Mouse (Mus musculus) embryonic facial prominence, embryonic 14.5 days (tissue): ENCODE measurements at regions not wholly inside any gene's neighbourhood (a gene's known extent, or its start where the extent isn't known, plus 50 kb on each side); places are given as distances from the start of the nearest gene placed in this dataset.
"Not testable (repeated sequence)": the region's sequence is repeated elsewhere in the genome, so short reads cannot be mapped to it uniquely, and the experiment has no call there.

Experiments
- ATAC-seq: fragments of 200-750 bp; cut with Nextera tagmentation; 2 replicates; pipeline ENCODE4 v1.8.0; 2017; ENCODE audit warnings: low read depth, moderate number of reproducible peaks, moderate TSS enrichment
- DNase-seq: peaks from one replicate; pipeline ENCODE4 v3.0.0-alpha.2; 2015; ENCODE audit warnings: low spot score
- H3K27ac ChIP-seq: fragments of 300-500 bp; sonication (generic); replicated peaks from 2 replicates; pipeline ENCODE4 v1.5.1; 2014; ENCODE audit warnings: low read depth, mild to moderate bottlenecking, low read length, moderate library complexity
- H3K27me3 ChIP-seq: fragments of 300-500 bp; sonication (generic); replicated peaks from 2 replicates; pipeline ENCODE4 v1.6.1; 2014; ENCODE audit warnings: low read length; ENCODE audit not compliant: control insufficient read depth, insufficient read depth
- H3K36me3 ChIP-seq: fragments of 300-500 bp; sonication (generic); 2 replicates; pipeline ENCODE4 v1.6.1; 2014; ENCODE audit warnings: low read length, mixed read lengths; ENCODE audit not compliant: control insufficient read depth, insufficient read depth
- H3K4me1 ChIP-seq: fragments of 300-500 bp; sonication (generic); 2 replicates; pipeline ENCODE4 v1.6.1; 2014; ENCODE audit warnings: antibody characterized with exemption, low read length; ENCODE audit not compliant: control insufficient read depth, insufficient read depth
- H3K4me2 ChIP-seq: fragments of 300-500 bp; sonication (generic); 2 replicates; pipeline ENCODE4 v1.6.1; 2014; ENCODE audit warnings: low read depth, mild to moderate bottlenecking, low read length, moderate library complexity, mixed read lengths
- H3K4me3 ChIP-seq: fragments of 300-500 bp; sonication (generic); 2 replicates; pipeline ENCODE4 v1.5.1; 2014; ENCODE audit warnings: low read depth, mild to moderate bottlenecking, low read length
- H3K9ac ChIP-seq: fragments of 300-500 bp; sonication (generic); 2 replicates; pipeline ENCODE4 v1.6.1; 2014; ENCODE audit warnings: low read depth, mild to moderate bottlenecking, low read length, moderate library complexity, mixed read lengths
- H3K9me3 ChIP-seq: fragments of 300-500 bp; sonication (generic); 2 replicates; pipeline ENCODE4 v1.6.1; 2016; ENCODE audit warnings: low read length; ENCODE audit not compliant: control insufficient read depth
- WGBS: fragments of 180-500 bp; shearing (Covaris S2); extraction: QIAGEN DNeasy Blood & Tissue Kit; methylation state at CpG from one replicate; pipeline ENCODE4 v1.1.7; 2014; 5-methylcytosine and 5-hydroxymethylcytosine counted together

GRCm38 (mm10) chr11:25042763-25043162 is 964.9 kb downstream of the Bcl11a start:
- no peak for ATAC-seq
- Histone ChIP-seq H3K9ac (no peak overlapping the region), H3K36me3 (no peaks in the 10 kb centered on the region), H3K4me2 (no peak overlapping the region), H3K27ac (no peak overlapping the region), H3K9me3 (no peaks in the 10 kb centered on the region), H3K4me1 (no peaks in the 10 kb centered on the region), H3K4me3 (no peak overlapping the region), H3K27me3 (no peaks in the 10 kb centered on the region)
- WGBS: 78% methylated on average over 3 of the region's 3 CpGs
- DNase-seq: no peak

DNA sequence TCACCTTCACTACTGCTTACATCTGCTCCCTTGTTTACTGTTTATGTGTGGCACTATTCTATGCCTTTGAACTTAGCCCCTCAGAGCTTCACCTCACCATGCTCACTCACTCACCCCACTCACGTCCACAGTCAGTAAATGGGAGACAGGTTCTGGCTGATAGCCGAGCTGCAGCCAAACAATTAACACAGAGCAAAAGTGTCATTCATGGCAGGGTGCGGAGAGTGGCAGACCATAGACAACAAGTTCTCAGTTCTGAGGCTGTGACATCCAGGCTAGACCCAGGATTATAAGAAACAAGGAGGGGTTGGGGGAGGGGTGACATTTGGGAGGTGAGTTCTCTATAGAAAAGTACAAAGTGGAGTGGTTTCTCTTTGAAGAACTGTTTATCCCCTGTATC is 967.5 kb downstream of the Bcl11a start:
- DNase-seq: no peak
- H3K4me3 ChIP-seq: no peak overlapping the region
- no peak overlapping the region for H3K9ac ChIP-seq
- H3K4me1 ChIP-seq: no peaks in the 10 kb centered on the region
- H3K27me3 ChIP-seq: no peaks in the 10 kb centered on the region
- H3K9me3 ChIP-seq: no peaks in the 10 kb centered on the region
- no peaks in the 10 kb centered on the region for H3K36me3 ChIP-seq
- H3K4me2 ChIP-seq: no peak overlapping the region
- WGBS: 41% methylated on average over 3 of the region's 3 CpGs
- no peak overlapping the region for H3K27ac ChIP-seq
- ATAC-seq: no peak

- Histone ChIP-seq H3K9me3 (no peaks in the 10 kb centered on the region), H3K36me3 (no peaks in the 10 kb centered on the region), H3K4me2 (no peak overlapping the region), H3K27me3 (no peaks in the 10 kb centered on the region), H3K27ac (no peak overlapping the region), H3K9ac (no peak overlapping the region), H3K4me3 (no peak overlapping the region), H3K4me1 (no peaks in the 10 kb centered on the region)
- no peak for DNase-seq
- ATAC-seq: no peak
- WGBS: 53% methylated on average over 7 of the region's 7 CpGs
These were observed 968.1 kb downstream of the Bcl11a start for GRCm38 (mm10) chr11:25045977-25046376.

DNA sequence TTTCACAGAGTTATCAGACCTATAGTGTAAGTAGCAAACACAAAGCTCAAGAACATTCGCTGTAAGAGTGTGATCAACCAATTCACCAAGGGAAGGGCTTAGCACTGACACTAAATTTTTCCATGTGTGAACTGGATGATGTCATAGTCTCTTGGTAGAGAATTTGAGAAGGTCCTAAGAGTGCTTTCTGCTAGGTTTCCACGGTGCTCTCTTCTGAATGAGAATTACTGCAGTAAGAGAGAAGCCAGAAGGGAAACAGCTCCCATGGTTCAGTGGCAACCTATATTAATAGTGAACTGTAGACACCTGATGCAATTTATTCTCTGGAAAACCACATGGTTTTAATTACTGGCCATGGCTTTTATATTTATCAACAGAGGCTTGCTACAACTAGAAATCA is 977.8 kb downstream of the Bcl11a start:
- Histone ChIP-seq H3K27ac (no peak overlapping the region), H3K9ac (no peak overlapping the region), H3K36me3 (no peaks in the 10 kb centered on the region), H3K4me1 (peaks cover 10% of the 10 kb centered on the region; the same call in 1 of the 2 replicates), H3K4me3 (no peak overlapping the region), H3K27me3 (no peaks in the 10 kb centered on the region), H3K9me3 (0 out of 2 replicates have a peak, but pooled peaks cover 6% of the 10 kb centered on the region), H3K4me2 (no peak overlapping the region)
- DNase-seq (peak; percentile 38), ATAC-seq (peak; percentile 53; the same call in 1 of the 2 replicates)
- WGBS: 36% methylated on average over 2 of the region's 2 CpGs

- peak overlapping the region; percentile 40 for H3K4me2 ChIP-seq
- 0 out of 2 replicates have a peak, but pooled peaks cover 6% of the 10 kb centered on the region for H3K9me3 ChIP-seq
- 3% methylated on average over 7 of the region's 7 CpGs for WGBS
- peak overlapping the region; percentile 40; the same call in 1 of the 2 replicates for H3K9ac ChIP-seq
- no peaks in the 10 kb centered on the region for H3K36me3 ChIP-seq
- H3K4me3 ChIP-seq: no peak overlapping the region
- DNase-seq (peak; percentile 63), ATAC-seq (peak; percentile 84; the same call in 1 of the 2 replicates)
- peak overlapping the region; percentile 33; the same call in 1 of the 2 replicates for H3K27ac ChIP-seq
- no peaks in the 10 kb centered on the region for H3K27me3 ChIP-seq
- H3K4me1 ChIP-seq: peaks cover 10% of the 10 kb centered on the region; the same call in 1 of the 2 replicates
These were observed 979.3 kb downstream of the Bcl11a start for GRCm38 (mm10) chr11:25057093-25057521.

DNA sequence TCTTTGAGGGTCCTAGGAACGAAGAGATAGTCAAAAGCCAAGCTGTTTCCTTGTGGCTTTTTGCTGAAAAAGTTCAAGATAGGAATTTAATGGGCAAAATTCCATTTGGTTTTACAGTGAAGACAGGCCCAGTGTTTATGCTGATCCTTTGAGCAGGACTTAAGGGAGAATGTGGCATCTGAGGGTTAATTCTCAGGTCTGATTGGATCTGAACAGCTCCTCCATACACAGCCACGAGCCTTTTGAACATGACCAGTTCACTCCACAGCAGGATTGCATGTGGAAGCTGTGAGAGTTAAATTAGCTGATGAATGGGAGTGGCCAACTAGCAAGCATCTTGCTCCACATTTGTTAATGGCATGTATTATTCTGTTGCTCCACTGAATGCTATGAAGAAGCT is 979.7 kb downstream of the Bcl11a start:
- H3K4me1 ChIP-seq: peaks cover 10% of the 10 kb centered on the region; the same call in 1 of the 2 replicates
- H3K27ac ChIP-seq: 0 out of 2 replicates have a peak overlapping the region, but pooled peaks have one; percentile 33
- peak overlapping the region; percentile 40 for H3K4me2 ChIP-seq
- no peaks in the 10 kb centered on the region for H3K27me3 ChIP-seq
- no peak overlapping the region for H3K4me3 ChIP-seq
- ATAC-seq (peak; percentile 41; the same call in 1 of the 2 replicates), DNase-seq (peak; percentile 26)
- WGBS: 9% methylated on average over 2 of the region's 2 CpGs
- 0 out of 2 replicates have a peak, but pooled peaks cover 6% of the 10 kb centered on the region for H3K9me3 ChIP-seq
- no peaks in the 10 kb centered on the region for H3K36me3 ChIP-seq
- H3K9ac ChIP-seq: no peak overlapping the region

- H3K27me3 ChIP-seq: no peaks in the 10 kb centered on the region
- H3K9me3 ChIP-seq: no peaks in the 10 kb centered on the region
- no peak overlapping the region for H3K4me3 ChIP-seq
- WGBS: 33% methylated on average over 4 of the region's 4 CpGs
- no peaks in the 10 kb centered on the region for H3K4me1 ChIP-seq
- no peak for DNase-seq
- ATAC-seq: no peak
- H3K27ac ChIP-seq: no peak overlapping the region
- no peak overlapping the region for H3K4me2 ChIP-seq
- no peak overlapping the region for H3K9ac ChIP-seq
- no peaks in the 10 kb centered on the region for H3K36me3 ChIP-seq
These were observed 985.2 kb downstream of the Bcl11a start for GRCm38 (mm10) chr11:25063042-25063441.

- DNase-seq (no peak), ATAC-seq (no peak)
- no peaks in the 10 kb centered on the region for H3K9me3 ChIP-seq
- H3K36me3 ChIP-seq: no peaks in the 10 kb centered on the region
- no peaks in the 10 kb centered on the region for H3K27me3 ChIP-seq
- H3K4me2 ChIP-seq: no peak overlapping the region
- no peaks in the 10 kb centered on the region for H3K4me1 ChIP-seq
- 43% methylated on average over 2 of the region's 2 CpGs for WGBS
- H3K27ac ChIP-seq: no peak overlapping the region
- H3K9ac ChIP-seq: no peak overlapping the region
- H3K4me3 ChIP-seq: no peak overlapping the region
These were observed 986.1 kb downstream of the Bcl11a start for GRCm38 (mm10) chr11:25063978-25064377.

- H3K27me3 ChIP-seq, H3K4me2 ChIP-seq, H3K4me3 ChIP-seq, ATAC-seq, H3K27ac ChIP-seq, H3K9me3 ChIP-seq, H3K36me3 ChIP-seq, H3K9ac ChIP-seq, DNase-seq, H3K4me1 ChIP-seq: not testable (repeated sequence)
- WGBS: 88% methylated on average over 3 of the region's 3 CpGs
These were observed 1022.1 kb downstream of the Bcl11a start for GRCm38 (mm10) chr11:25099976-25100375.
